Mouse (Mus musculus) neural tube, embryonic 14.5 days (tissue): Measurements from ENCODE around the gene Ddx20. TPM values are rescaled to one million over a fixed set of nuclear protein-coding genes. Genes with fewer than 3 reads are reported as not detected.

Experiments used
- ATAC-seq: fragments of 200-750 bp; cut with Nextera tagmentation; 2 replicates; pipeline ENCODE4 v1.8.0; 2017; ENCODE audit warnings: low read depth, mild to moderate bottlenecking, moderate TSS enrichment, moderate library complexity
- H3K27ac ChIP-seq: fragments of 300-500 bp; sonication (generic); 2 replicates; pipeline ENCODE4 v1.5.1; 2014; ENCODE audit warnings: low read depth, mild to moderate bottlenecking, control low read depth, low read length, moderate library complexity, mixed read lengths
- H3K27me3 ChIP-seq: fragments of 300-500 bp; sonication (generic); 2 replicates; pipeline ENCODE4 v1.6.1; 2014; ENCODE audit warnings: low read length; ENCODE audit not compliant: control insufficient read depth, insufficient read depth
- H3K36me3 ChIP-seq: fragments of 300-500 bp; sonication (generic); 2 replicates; pipeline ENCODE4 v1.6.1; 2014; ENCODE audit warnings: low read length, mixed read lengths; ENCODE audit not compliant: control insufficient read depth, insufficient read depth
- H3K4me1 ChIP-seq: fragments of 300-500 bp; sonication (generic); 2 replicates; pipeline ENCODE4 v1.6.1; 2014; ENCODE audit warnings: low read length; ENCODE audit not compliant: control insufficient read depth, insufficient read depth
- H3K4me2 ChIP-seq: fragments of 300-500 bp; sonication (generic); 2 replicates; pipeline ENCODE4 v1.6.1; 2014; ENCODE audit warnings: mild to moderate bottlenecking, low read depth, low read length, control low read depth
- H3K4me3 ChIP-seq: fragments of 300-500 bp; sonication (generic); 2 replicates; pipeline ENCODE4 v1.5.1; 2014; ENCODE audit warnings: low read depth, low read length, control low read depth, mixed read lengths
- H3K9ac ChIP-seq: fragments of 300-500 bp; sonication (generic); replicated peaks from 2 replicates; pipeline ENCODE4 v1.6.1; 2014; ENCODE audit warnings: low read depth, mild to moderate bottlenecking, control low read depth, low read length, mixed read lengths
- H3K9me3 ChIP-seq: fragments of 300-500 bp; sonication (generic); 2 replicates; pipeline ENCODE4 v1.6.1; 2016; ENCODE audit warnings: low read length; ENCODE audit not compliant: control insufficient read depth
- WGBS: fragments of 180-500 bp; shearing (Covaris S2); extraction: QIAGEN DNeasy Blood & Tissue Kit; methylation state at CpG from one replicate; pipeline ENCODE4 v1.1.7; 2014; 5-methylcytosine and 5-hydroxymethylcytosine counted together
- polyA plus RNA-seq: library from polyadenylated mRNA; unstranded; fragments of >200 nt; fragmentation: Nextera tagmentation; extraction: Ambion mirVana; gene quantifications from 2 replicates; pipeline ENCODE4 v1.2.1, GENCODE M21; 2014

Gene Ddx20
- polyA plus RNA-seq, 1 experiment from 2014 or later: 22.2 TPM

DNA sequence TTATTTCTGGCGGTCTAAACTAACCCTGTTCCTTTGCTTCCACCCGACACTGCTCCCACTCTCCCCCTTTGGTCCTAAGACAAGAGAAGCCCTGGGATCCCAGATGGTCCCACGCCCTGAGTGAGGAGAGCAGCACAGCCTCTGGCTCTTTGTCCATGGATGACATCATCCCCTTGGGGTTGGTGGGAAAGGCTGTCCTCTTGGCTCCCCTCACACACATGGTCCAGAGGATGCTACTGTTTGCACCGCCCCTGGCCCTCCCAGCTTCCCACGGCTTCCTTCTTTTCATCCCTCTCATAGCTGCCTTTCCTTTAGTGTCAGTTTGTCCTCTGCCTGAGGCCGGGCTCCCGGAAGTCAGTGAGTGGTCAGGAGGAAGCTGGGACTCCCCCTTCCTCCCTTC lies 24.4 kb upstream of the Ddx20 start:
- H3K27ac ChIP-seq: no peak overlapping the region
- no peak; the same call in 1 of the 2 replicates for ATAC-seq
- H3K4me1 ChIP-seq: no peaks in the 10 kb centered on the region

DNA sequence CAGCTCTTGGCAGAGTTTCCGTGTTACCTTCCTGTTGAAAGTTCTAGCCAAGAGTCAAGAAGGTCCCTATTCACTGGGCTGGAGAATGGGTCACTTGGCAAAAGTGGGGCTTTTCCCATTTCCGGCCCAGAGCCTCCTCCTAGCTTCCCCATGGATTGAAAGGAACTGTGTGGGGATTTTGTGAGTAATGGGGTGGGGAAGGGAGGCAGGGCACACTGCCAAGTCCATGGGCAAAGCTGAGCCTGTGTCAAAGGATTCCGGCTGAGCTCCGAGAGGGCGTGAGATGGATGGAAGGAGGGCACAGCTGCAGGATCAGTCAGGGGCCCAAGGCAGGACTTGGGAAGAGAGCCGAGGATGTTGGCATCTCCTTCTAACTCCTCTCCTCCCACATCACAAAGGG lies 22.9 kb upstream of the Ddx20 start:
- Histone ChIP-seq H3K4me1 (0 out of 2 replicates have a peak, but pooled peaks cover 1% of the 10 kb centered on the region), H3K4me3 (no peak overlapping the region), H3K27me3 (0 out of 2 replicates have a peak, but pooled peaks cover 2% of the 10 kb centered on the region), H3K4me2 (no peak overlapping the region), H3K27ac (no peak overlapping the region), H3K36me3 (no peaks in the 10 kb centered on the region), H3K9ac (no peak overlapping the region), H3K9me3 (no peaks in the 10 kb centered on the region)
- WGBS: 47% methylated on average over 6 of the region's 6 CpGs
- peak; percentile 32; the same call in 1 of the 2 replicates for ATAC-seq

More for the DNA sequence above, 24.4 kb upstream of the Ddx20 start:
- H3K4me3 ChIP-seq: no peak overlapping the region
- H3K4me2 ChIP-seq: no peak overlapping the region
- no peaks in the 10 kb centered on the region for H3K9me3 ChIP-seq
- no peaks in the 10 kb centered on the region for H3K36me3 ChIP-seq
- H3K27me3 ChIP-seq: 0 out of 2 replicates have a peak, but pooled peaks cover 2% of the 10 kb centered on the region
- WGBS: 65% methylated on average over 7 of the region's 7 CpGs
- no peak overlapping the region for H3K9ac ChIP-seq

- no peak overlapping the region for H3K9ac ChIP-seq
- WGBS: 24% methylated on average over 7 of the region's 7 CpGs
- H3K36me3 ChIP-seq: no peaks in the 10 kb centered on the region
- no peaks in the 10 kb centered on the region for H3K9me3 ChIP-seq
- no peak overlapping the region for H3K27ac ChIP-seq
- H3K4me1 ChIP-seq: peaks cover 6% of the 10 kb centered on the region; the same call in 1 of the 2 replicates
- no peak for ATAC-seq
- no peak overlapping the region for H3K4me2 ChIP-seq
- H3K4me3 ChIP-seq: no peak overlapping the region
- 0 out of 2 replicates have a peak, but pooled peaks cover 2% of the 10 kb centered on the region for H3K27me3 ChIP-seq
These were observed 20.2 kb upstream of the Ddx20 start for GRCm38 (mm10) chr3:105707590-105707989.

- Histone ChIP-seq H3K9ac (no peak overlapping the region), H3K9me3 (no peaks in the 10 kb centered on the region), H3K27ac (0 out of 2 replicates have a peak overlapping the region, but pooled peaks have one; percentile 2), H3K4me3 (0 out of 2 replicates have a peak overlapping the region, but pooled peaks have one; percentile 37), H3K4me2 (no peak overlapping the region), H3K36me3 (no peaks in the 10 kb centered on the region), H3K27me3 (0 out of 2 replicates have a peak, but pooled peaks cover 2% of the 10 kb centered on the region), H3K4me1 (peaks cover 6% of the 10 kb centered on the region; the same call in 1 of the 2 replicates)
- WGBS: 24% methylated on average over 4 of the region's 4 CpGs
- ATAC-seq: no peak
These were observed 19.1 kb upstream of the Ddx20 start for GRCm38 (mm10) chr3:105706366-105707020.

GRCm38 (mm10) chr3:105705561-105705960 lies 18.2 kb upstream of the Ddx20 start:
- no peak for ATAC-seq
- 0 out of 2 replicates have a peak, but pooled peaks cover 2% of the 10 kb centered on the region for H3K27me3 ChIP-seq
- H3K4me2 ChIP-seq: peak overlapping the region; percentile 92
- H3K4me3 ChIP-seq: peak overlapping the region; percentile 37
- H3K4me1 ChIP-seq: peaks cover 6% of the 10 kb centered on the region; the same call in 1 of the 2 replicates
- H3K36me3 ChIP-seq: no peaks in the 10 kb centered on the region
- 11% methylated on average over 3 of the region's 3 CpGs for WGBS
- peak overlapping the region; percentile 52 for H3K9ac ChIP-seq
- H3K27ac ChIP-seq: no peak overlapping the region
- H3K9me3 ChIP-seq: no peaks in the 10 kb centered on the region

DNA sequence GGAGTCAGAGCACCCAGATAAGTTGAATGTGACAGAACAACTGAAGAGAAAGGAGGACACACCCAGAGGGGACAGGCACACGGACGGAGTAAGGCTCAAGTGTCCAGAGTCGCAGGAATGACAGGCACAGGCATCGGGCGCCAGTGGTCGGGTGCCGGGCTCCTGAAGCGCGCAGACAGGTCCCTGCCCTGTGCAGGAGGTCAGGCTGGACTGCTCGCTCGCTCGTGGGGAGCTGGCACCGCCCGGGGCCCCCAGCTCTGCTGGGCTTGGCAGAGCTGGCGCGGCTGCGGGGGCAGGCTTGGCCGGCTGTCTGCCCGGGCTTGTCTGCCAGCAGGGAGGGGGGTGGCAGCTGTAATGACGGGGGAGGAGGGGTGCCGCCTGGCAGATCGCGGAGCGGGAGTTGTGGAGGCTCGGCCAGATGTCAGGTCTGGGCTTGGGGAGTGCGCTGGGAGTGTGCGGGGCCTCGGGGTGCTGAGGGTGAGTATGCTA lies 17.7 kb upstream of the Ddx20 start:
- Histone ChIP-seq H3K4me1 (peaks cover 6% of the 10 kb centered on the region; the same call in 1 of the 2 replicates), H3K9me3 (no peaks in the 10 kb centered on the region), H3K36me3 (no peaks in the 10 kb centered on the region), H3K9ac (peak overlapping the region; percentile 52), H3K4me2 (peak overlapping the region; percentile 92), H3K27me3 (0 out of 2 replicates have a peak, but pooled peaks cover 2% of the 10 kb centered on the region), H3K4me3 (peak overlapping the region; percentile 37), H3K27ac (no peak overlapping the region)
- WGBS: under 1% methylated on average over 28 of the region's 28 CpGs
- peak; percentile 63 for ATAC-seq

DNA sequence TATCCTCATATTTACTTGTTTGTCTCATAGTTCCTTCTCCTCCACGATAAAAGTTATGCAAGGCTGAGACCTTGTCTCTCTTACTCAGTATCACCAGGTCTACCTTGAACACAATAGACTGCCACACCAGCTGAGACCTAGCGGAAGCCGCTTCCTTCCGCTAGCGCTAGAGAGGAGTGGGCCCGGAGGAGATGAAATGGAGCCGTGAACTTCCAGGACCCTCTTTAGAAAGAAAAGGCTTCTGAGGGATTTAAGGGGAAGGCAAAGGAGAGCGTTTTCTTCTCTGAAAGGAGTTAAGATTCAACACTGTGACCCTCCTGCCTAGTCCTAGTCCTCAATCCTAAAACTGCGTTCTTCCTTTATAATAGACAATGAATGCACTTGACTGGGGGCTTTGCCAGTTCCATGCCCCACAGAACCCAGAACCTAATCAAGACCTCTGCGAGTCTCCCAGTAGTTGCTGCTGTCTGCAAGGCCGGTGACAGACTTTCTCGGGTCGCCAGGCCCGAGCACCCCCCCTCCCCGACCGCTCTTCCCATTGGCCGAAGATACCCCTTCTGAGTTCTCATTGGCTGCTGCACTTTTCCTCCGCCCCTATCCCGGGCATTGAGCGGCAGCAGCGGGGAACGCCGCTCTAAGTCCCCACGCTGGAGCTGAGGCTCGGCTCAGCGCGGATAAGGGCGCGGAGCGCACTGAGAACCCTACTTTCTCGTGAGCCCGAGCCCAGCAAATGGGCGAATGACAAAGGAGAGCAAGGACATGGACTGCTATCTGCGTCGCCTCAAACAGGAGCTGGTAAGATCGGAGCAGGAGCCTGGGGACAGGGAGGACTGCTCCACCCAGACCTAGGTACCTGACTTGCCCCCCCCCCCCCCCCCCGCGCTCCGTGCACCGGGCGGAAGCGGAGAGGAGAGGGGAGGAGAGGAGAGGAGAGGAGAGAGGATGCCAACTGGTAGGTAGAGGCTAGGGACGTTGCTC lies 16.9 kb upstream of the Ddx20 start, which contains the start of gene Inka2:
TSS of gene Inka2 (plus strand) at position 569 of the 978 bp plus-strand sequence.
- no peaks in the 10 kb centered on the region for H3K9me3 ChIP-seq
- H3K9ac ChIP-seq: peak within 1 kb of the TSS; percentile 52
- no peaks in the 10 kb centered on the region for H3K36me3 ChIP-seq
- no peak within 1 kb of the TSS for H3K27ac ChIP-seq
- peak; percentile 97 for ATAC-seq
- H3K4me3 ChIP-seq: peak within 1 kb of the TSS; percentile 37
- H3K27me3 ChIP-seq: 0 out of 2 replicates have a peak, but pooled peaks cover 2% of the 10 kb centered on the region
- H3K4me2 ChIP-seq: peak within 1 kb of the TSS; percentile 92
- H3K4me1 ChIP-seq: peaks cover 6% of the 10 kb centered on the region; the same call in 1 of the 2 replicates
- WGBS: 3% methylated on average over 38 of the region's 43 CpGs

DNA sequence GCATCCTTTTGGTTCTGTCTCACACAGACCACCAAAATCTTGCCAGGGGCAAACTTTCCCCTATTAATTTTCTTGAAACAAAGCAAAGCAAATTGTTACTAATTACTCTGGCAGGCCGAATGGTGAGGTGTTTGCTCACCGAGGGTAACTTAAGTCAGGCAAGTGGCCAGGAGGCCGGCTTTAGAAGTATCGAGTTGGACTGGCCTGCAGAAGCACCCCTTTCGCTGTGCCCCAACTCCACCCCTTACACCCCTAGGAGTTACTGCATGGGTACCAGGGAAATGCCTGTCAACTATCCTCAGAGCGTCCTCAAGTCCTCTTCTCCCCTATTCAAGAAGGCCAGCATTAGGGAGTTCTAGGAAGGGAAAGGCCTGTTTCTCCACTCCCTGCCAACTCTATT lies 16.2 kb upstream of the Ddx20 start:
- Histone ChIP-seq H3K27ac (no peak overlapping the region), H3K4me1 (peaks cover 6% of the 10 kb centered on the region; the same call in 1 of the 2 replicates), H3K4me2 (no peak overlapping the region), H3K27me3 (0 out of 2 replicates have a peak, but pooled peaks cover 2% of the 10 kb centered on the region), H3K4me3 (no peak overlapping the region), H3K9ac (no peak overlapping the region), H3K36me3 (no peaks in the 10 kb centered on the region), H3K9me3 (no peaks in the 10 kb centered on the region)
- no peak for ATAC-seq
- WGBS: 47% methylated on average over 6 of the region's 6 CpGs
